ENCODE assay signal across 8 mouse cellular contexts in the genomic region with DNA sequence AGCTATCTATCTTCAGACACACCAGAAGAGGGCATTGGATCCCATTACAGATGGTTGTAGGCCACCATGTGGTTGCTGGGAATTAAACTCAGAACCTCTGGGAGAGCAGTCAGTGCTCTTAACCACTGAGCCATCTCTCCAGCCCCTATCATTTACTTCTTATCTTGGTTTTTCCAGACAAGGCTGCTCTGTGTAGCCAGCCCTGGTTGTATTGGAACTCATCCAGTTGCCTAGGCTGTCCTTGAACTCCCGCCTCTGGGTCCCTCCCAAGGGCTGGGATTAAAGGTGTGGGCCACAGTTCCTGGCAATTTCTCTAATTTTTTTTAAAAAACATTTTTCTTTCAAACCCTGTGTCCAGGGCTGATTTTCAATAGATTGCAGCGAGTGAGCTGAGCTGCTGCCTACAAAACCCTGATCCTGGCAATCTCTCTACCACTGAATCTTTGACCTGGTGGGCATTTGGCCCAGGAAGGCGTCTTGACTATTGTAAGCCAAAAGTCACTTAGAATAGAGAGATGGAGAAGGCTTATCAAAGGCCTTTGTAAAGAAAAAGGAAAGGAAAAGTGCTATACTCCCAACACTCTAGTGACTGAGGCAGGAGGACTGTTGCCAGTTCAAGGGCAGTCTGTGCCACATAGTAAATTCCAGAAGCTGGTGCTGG. TPM values are rescaled to one million over a fixed set of nuclear protein-coding genes. Genes with fewer than 3 reads are reported as not detected.
DNase-seq lines count a peak whose midpoint lies in the region; ATAC-seq lines count a peak whose summit lies in the region.

No protein-coding gene starts in this region.

- H3K4me2 ChIP-seq in neural tube, embryonic 11.5 days (ENCODE audit: low read depth): peak overlapping the region; percentile 49
- peak overlapping the region; percentile 56 for H3K4me2 ChIP-seq in embryonic facial prominence, embryonic 14.5 days (ENCODE audit: low read depth, low read length)
- H3K4me2 ChIP-seq in intestine, embryonic 16.5 days (ENCODE audit: low read depth, low read length): peak overlapping the region; percentile 64
- peak overlapping the region; percentile 57 for H3K4me2 ChIP-seq in midbrain, embryonic 16.5 days (ENCODE audit: low read length)

- no peaks in the 10 kb centered on the region for H3K27me3 ChIP-seq in neural tube, embryonic 11.5 days (ENCODE audit: control insufficient read depth, insufficient read depth, low read length)
- no peaks in the 10 kb centered on the region for H3K27me3 ChIP-seq in embryonic facial prominence, embryonic 14.5 days (replicated peaks; ENCODE audit: control insufficient read depth, insufficient read depth, low read length)
- H3K27me3 ChIP-seq in intestine, embryonic 16.5 days (replicated peaks; ENCODE audit: control insufficient read depth, insufficient read depth, low read length): no peaks in the 10 kb centered on the region
- no peaks in the 10 kb centered on the region for H3K27me3 ChIP-seq in midbrain, embryonic 16.5 days (ENCODE audit: control insufficient read depth, insufficient read depth, low read depth, low read length)

- peaks cover 8% of the 10 kb centered on the region; the same call in 1 of the 2 replicates for H3K4me1 ChIP-seq in neural tube, embryonic 11.5 days (ENCODE audit: control insufficient read depth, insufficient read depth, low read length)
- H3K4me1 ChIP-seq in embryonic facial prominence, embryonic 14.5 days (ENCODE audit: control insufficient read depth, insufficient read depth, low read length): peaks cover 7% of the 10 kb centered on the region
- peaks cover 9% of the 10 kb centered on the region for H3K4me1 ChIP-seq in intestine, embryonic 16.5 days (ENCODE audit: control insufficient read depth, insufficient read depth, low read length)
- H3K4me1 ChIP-seq in midbrain, embryonic 16.5 days (ENCODE audit: control insufficient read depth, insufficient read depth, low read length): peaks cover 15% of the 10 kb centered on the region

- peak overlapping the region; percentile 54 for H3K4me3 ChIP-seq in neural tube, embryonic 11.5 days (ENCODE audit: low read depth, low read length)
- H3K4me3 ChIP-seq in embryonic facial prominence, embryonic 14.5 days (ENCODE audit: low read depth, low read length): peak overlapping the region; percentile 57
- H3K4me3 ChIP-seq in intestine, embryonic 16.5 days (ENCODE audit: low read length): peak overlapping the region; percentile 64
- H3K4me3 ChIP-seq in midbrain, embryonic 16.5 days (ENCODE audit: low read depth, low read length): peak overlapping the region; percentile 62

- no peaks in the 10 kb centered on the region for H3K9me3 ChIP-seq in neural tube, embryonic 11.5 days (ENCODE audit: control insufficient read depth, low read length)
- no peaks in the 10 kb centered on the region for H3K9me3 ChIP-seq in embryonic facial prominence, embryonic 14.5 days (ENCODE audit: control insufficient read depth, low read length)
- H3K9me3 ChIP-seq in intestine, embryonic 16.5 days (ENCODE audit: control insufficient read depth, low read length): no peaks in the 10 kb centered on the region
- H3K9me3 ChIP-seq in midbrain, embryonic 16.5 days (replicated peaks; ENCODE audit: control insufficient read depth, low read length, poor library complexity, severe bottlenecking): no peaks in the 10 kb centered on the region

- peaks cover 15% of the 10 kb centered on the region for H3K36me3 ChIP-seq in neural tube, embryonic 11.5 days (ENCODE audit: control insufficient read depth, insufficient read depth, low read length)
- peaks cover 62% of the 10 kb centered on the region for H3K36me3 ChIP-seq in embryonic facial prominence, embryonic 14.5 days (ENCODE audit: control insufficient read depth, insufficient read depth, low read length)
- H3K36me3 ChIP-seq in intestine, embryonic 16.5 days (ENCODE audit: control insufficient read depth, insufficient read depth, low read length): peaks cover 15% of the 10 kb centered on the region
- peaks cover 18% of the 10 kb centered on the region for H3K36me3 ChIP-seq in midbrain, embryonic 16.5 days (ENCODE audit: control insufficient read depth, insufficient read depth, low read length)

- ATAC-seq in neural tube, embryonic 11.5 days (ENCODE audit: insufficient read depth, low FRiP score, low TSS enrichment): no peak
- no peak for ATAC-seq in embryonic facial prominence, embryonic 14.5 days (ENCODE audit: low read depth)
- ATAC-seq in intestine, embryonic 16.5 days: no peak
- no peak for ATAC-seq in midbrain, embryonic 16.5 days

- 83% methylated on average over 3 of the region's 3 CpGs for WGBS in neural tube, embryonic 11.5 days
- WGBS in embryonic facial prominence, embryonic 14.5 days: 84% methylated on average over 3 of the region's 3 CpGs
- WGBS in intestine, embryonic 16.5 days: 72% methylated on average over 3 of the region's 3 CpGs
- 72% methylated on average over 3 of the region's 3 CpGs for WGBS in midbrain, embryonic 16.5 days

- DNase-seq in neural tube, embryonic 11.5 days (ENCODE audit: low spot score): no peak
- DNase-seq in neural tube, embryonic 10.5 days (ENCODE audit: extremely low spot score, low spot score): no peak
- no peak for DNase-seq in embryonic facial prominence, embryonic 14.5 days (ENCODE audit: low spot score)
- no peak for DNase-seq in right cerebral cortex, postnatal 14 days
- DNase-seq in gastrocnemius, postnatal 4 days (ENCODE audit: low spot score in 2 of 2): no peak
- DNase-seq in embryo, embryonic 9.5 days (ENCODE audit: extremely low spot score): no peak

- peak overlapping the region; percentile 65; the same call in 1 of the 2 replicates for H3K9ac ChIP-seq in neural tube, embryonic 11.5 days (ENCODE audit: low read length)
- H3K9ac ChIP-seq in embryonic facial prominence, embryonic 14.5 days (ENCODE audit: low read depth, low read length): peak overlapping the region; percentile 75
- peak overlapping the region; percentile 72 for H3K9ac ChIP-seq in intestine, embryonic 16.5 days (ENCODE audit: low read depth, low read length)
- H3K9ac ChIP-seq in midbrain, embryonic 16.5 days (ENCODE audit: low read depth, low read length): peak overlapping the region; percentile 70

- no peak overlapping the region for H3K27ac ChIP-seq in neural tube, embryonic 11.5 days (ENCODE audit: low read depth, low read length)
- H3K27ac ChIP-seq in embryonic facial prominence, embryonic 14.5 days (replicated peaks; ENCODE audit: low read depth, low read length): peak overlapping the region; percentile 93
- peak overlapping the region; percentile 96 for H3K27ac ChIP-seq in intestine, embryonic 16.5 days (ENCODE audit: low read length)
- H3K27ac ChIP-seq in midbrain, embryonic 16.5 days (ENCODE audit: low read length): peak overlapping the region; percentile 93; the same call in 1 of the 2 replicates

RNA-seq across cellular contexts. Expression of a gene that starts 1.1 kb away (rescaled TPM):
- polyA plus RNA-seq in neural tube, embryonic 11.5 days (2014; fragmentation: Nextera tagmentation; extraction: Ambion mirVana): 26.8 and 30.0 TPM in 2 replicates
- polyA plus RNA-seq in embryonic facial prominence, embryonic 14.5 days (2014; fragmentation: Nextera tagmentation; extraction: Ambion mirVana): 29.1 and 33.6 TPM in 2 replicates
- polyA plus RNA-seq in intestine, embryonic 16.5 days (2015; fragmentation: Nextera tagmentation; extraction: Ambion mirVana): 68.3 and 69.9 TPM in 2 replicates
- polyA plus RNA-seq in midbrain, embryonic 16.5 days (2015; fragmentation: Nextera tagmentation; extraction: Ambion mirVana): 101 and 104 TPM in 2 replicates
- 10 to 100 TPM; 31.6 to 33.0 TPM for total RNA-seq in gastrocnemius, postnatal 4 days (2021)

RNA-seq across cellular contexts. Expression of a gene that starts 4.6 kb away (rescaled TPM):
- polyA plus RNA-seq in neural tube, embryonic 11.5 days (2014; fragmentation: Nextera tagmentation; extraction: Ambion mirVana): 5.5 and 6.7 TPM in 2 replicates
- 22.0 and 25.5 TPM in 2 replicates for polyA plus RNA-seq in embryonic facial prominence, embryonic 14.5 days (2014; fragmentation: Nextera tagmentation; extraction: Ambion mirVana)
- 14.0 and 14.7 TPM in 2 replicates for polyA plus RNA-seq in intestine, embryonic 16.5 days (2015; fragmentation: Nextera tagmentation; extraction: Ambion mirVana)
- 6.4 and 9.7 TPM in 2 replicates for polyA plus RNA-seq in midbrain, embryonic 16.5 days (2015; fragmentation: Nextera tagmentation; extraction: Ambion mirVana)
- total RNA-seq in gastrocnemius, postnatal 4 days (2021): 10 to 100 TPM; 13.1 to 14.0 TPM

RNA-seq across cellular contexts. Expression of a gene that starts 6.2 kb away (rescaled TPM):
- not detected in 2 replicates for polyA plus RNA-seq in neural tube, embryonic 11.5 days (2014; fragmentation: Nextera tagmentation; extraction: Ambion mirVana)
- 1.7 and 2.9 TPM in 2 replicates for polyA plus RNA-seq in embryonic facial prominence, embryonic 14.5 days (2014; fragmentation: Nextera tagmentation; extraction: Ambion mirVana)
- polyA plus RNA-seq in intestine, embryonic 16.5 days (2015; fragmentation: Nextera tagmentation; extraction: Ambion mirVana): not detected in 2 replicates
- not detected in 2 replicates for polyA plus RNA-seq in midbrain, embryonic 16.5 days (2015; fragmentation: Nextera tagmentation; extraction: Ambion mirVana)
- total RNA-seq in gastrocnemius, postnatal 4 days (2021): not detected

RNA-seq across cellular contexts. Expression of a gene that starts 10.9 kb away (rescaled TPM):
- 781 and 824 TPM in 2 replicates for polyA plus RNA-seq in neural tube, embryonic 11.5 days (2014; fragmentation: Nextera tagmentation; extraction: Ambion mirVana)
- polyA plus RNA-seq in embryonic facial prominence, embryonic 14.5 days (2014; fragmentation: Nextera tagmentation; extraction: Ambion mirVana): 525 and 575 TPM in 2 replicates
- polyA plus RNA-seq in intestine, embryonic 16.5 days (2015; fragmentation: Nextera tagmentation; extraction: Ambion mirVana): 524 and 563 TPM in 2 replicates
- 477 and 496 TPM in 2 replicates for polyA plus RNA-seq in midbrain, embryonic 16.5 days (2015; fragmentation: Nextera tagmentation; extraction: Ambion mirVana)
- total RNA-seq in gastrocnemius, postnatal 4 days (2021): 100 to 1,000 TPM; 295 to 317 TPM

RNA-seq across cellular contexts. Expression of a gene that starts 20.5 kb away (rescaled TPM):
- 88.6 and 93.8 TPM in 2 replicates for polyA plus RNA-seq in neural tube, embryonic 11.5 days (2014; fragmentation: Nextera tagmentation; extraction: Ambion mirVana)
- 73.6 and 88.4 TPM in 2 replicates for polyA plus RNA-seq in embryonic facial prominence, embryonic 14.5 days (2014; fragmentation: Nextera tagmentation; extraction: Ambion mirVana)
- 51.8 and 60.3 TPM in 2 replicates for polyA plus RNA-seq in intestine, embryonic 16.5 days (2015; fragmentation: Nextera tagmentation; extraction: Ambion mirVana)
- polyA plus RNA-seq in midbrain, embryonic 16.5 days (2015; fragmentation: Nextera tagmentation; extraction: Ambion mirVana): 94.0 and 98.5 TPM in 2 replicates
- 10 to 100 TPM; 43.5 to 45.9 TPM for total RNA-seq in gastrocnemius, postnatal 4 days (2021)
